Mouse (Mus musculus) heart, postnatal 4 days (tissue): ENCODE results near the gene Arl6ip5. TPM values are rescaled to one million over a fixed set of nuclear protein-coding genes. Genes with fewer than 3 reads are reported as not detected.

Source experiments
- DNase-seq: peaks from one replicate; pipeline ENCODE4 v3.0.0; 2021
- total RNA-seq, 2 experiments: library from RNA; stranded (reverse); gene quantifications; 2 replicates each; pipeline ENCODE4 v1.2.3; 2021

Arl6ip5 gene
- total RNA-seq, 2 experiments from 2014 or later, result 94.2 to 95.1 TPM

DNA sequence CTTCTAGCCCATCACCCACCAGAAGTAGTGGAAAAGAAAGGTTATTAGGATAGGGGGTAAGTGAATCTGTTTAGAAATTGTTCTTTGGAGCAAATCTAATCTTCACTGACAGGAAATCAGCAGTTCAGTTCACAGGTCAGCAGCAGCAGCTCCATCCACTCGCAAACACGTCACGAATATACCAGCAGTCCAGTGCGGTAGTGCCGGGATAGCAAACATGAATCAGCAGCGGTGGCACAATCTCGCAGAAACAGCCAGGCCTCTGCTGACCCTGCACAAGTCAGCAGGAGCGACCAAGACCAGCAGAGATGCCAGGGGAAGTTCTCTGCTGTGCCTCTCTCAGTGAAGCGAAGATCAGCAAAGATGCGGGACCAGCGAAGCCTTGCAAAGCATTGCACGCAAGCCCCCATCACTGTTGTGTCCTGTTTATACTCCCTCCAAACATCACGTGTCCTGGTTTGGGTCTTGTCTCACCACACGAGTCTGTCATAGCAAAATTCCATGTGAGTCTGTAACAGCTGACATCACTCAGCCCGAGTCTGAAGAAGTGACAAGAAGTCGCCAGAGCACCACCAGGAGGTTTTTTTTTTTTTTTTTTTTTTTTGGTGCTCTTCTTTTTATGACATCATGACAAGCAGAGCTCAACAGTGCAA, 62.7 kb downstream of the Arl6ip5 start:
- no peak for DNase-seq

DNA sequence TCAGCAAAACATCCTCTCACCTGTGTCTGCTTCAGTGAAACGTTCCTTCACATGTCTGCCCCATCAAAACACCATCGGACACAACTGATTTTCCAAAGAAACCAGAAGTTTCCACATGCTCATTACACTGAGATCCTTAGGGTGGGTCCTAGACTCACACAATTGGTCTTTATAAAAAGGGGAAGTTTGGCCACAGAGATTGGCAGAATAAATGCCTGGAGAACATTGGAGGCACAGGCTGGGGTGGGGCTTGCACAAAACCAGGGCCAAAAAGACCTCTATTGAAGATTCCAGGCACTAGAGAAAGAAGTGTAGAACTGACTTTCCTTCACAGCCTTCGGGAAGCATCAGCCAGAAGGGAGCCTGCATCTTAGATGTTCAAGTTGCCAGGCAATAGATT, 63.3 kb downstream of the Arl6ip5 start:
- no peak for DNase-seq

DNA sequence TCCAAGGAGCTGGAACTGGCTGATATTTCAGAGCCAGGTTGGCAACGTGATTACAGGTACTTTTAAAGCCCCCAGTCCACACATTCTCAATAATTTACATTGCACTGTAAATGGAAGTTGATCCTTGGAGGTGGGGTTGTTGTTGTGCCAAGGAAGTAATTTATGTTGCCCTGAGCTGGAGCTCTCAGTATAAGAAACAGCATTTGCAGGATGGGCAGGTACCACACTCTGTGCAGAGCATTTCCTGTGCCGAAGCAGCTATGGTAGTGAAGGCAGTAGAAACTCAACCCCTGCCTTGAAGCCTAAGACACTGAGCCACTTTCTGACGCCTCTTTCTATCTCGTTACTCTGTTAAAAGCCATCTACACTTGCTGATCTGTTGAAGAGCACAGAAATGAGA, 65.3 kb downstream of the Arl6ip5 start:
- DNase-seq, result no peak

DNA sequence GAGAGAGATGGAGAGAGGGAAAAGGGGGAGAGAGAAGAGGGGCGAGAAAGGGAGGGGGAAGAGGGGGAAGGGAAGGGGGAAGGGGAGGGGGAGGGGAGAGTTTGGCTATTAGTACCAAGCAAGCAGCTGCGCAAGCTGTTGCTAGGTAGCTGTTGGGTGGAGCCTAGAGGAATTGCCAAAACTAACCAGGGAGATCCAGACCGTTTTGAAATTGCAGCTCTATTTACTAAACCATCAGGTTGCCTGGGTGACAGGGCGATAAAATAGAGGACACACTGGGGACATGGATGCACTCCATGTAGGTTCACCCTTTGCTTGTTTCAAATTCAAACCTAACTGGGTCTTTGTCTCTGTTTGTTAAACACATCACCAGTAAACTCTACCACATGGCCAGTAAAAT, 65.9 kb downstream of the Arl6ip5 start:
- DNase-seq, result peak; percentile 47

DNA sequence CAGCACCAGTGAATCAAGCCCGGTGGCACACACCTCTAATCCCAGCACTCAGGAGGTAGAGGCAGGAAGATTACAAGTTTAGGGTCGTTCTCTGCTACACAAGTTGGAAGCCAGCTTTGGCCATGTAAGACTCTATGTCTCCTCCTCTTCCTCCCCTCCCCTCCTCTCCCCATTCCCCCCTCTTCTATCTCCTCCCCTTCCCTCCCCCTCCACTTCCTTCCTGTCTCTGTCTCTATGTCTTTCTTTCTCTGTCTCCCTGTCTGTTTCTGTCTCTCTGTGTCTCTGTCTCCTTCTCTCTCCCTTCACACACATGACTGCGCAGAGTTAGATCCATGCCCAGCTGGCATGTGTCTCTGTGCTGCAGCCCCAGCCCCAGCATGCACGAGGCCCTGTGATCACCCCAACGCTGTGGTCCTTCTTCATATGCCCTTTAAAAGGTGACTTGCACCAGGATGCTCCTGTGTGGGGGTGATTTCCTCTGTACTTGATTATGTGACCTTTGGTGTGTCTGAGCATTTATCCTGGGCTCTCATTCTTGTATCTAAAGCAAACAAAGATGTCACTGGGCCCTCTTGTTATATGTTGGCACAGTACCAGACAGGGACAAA, 66.5 kb downstream of the Arl6ip5 start:
- no peak for DNase-seq

DNA sequence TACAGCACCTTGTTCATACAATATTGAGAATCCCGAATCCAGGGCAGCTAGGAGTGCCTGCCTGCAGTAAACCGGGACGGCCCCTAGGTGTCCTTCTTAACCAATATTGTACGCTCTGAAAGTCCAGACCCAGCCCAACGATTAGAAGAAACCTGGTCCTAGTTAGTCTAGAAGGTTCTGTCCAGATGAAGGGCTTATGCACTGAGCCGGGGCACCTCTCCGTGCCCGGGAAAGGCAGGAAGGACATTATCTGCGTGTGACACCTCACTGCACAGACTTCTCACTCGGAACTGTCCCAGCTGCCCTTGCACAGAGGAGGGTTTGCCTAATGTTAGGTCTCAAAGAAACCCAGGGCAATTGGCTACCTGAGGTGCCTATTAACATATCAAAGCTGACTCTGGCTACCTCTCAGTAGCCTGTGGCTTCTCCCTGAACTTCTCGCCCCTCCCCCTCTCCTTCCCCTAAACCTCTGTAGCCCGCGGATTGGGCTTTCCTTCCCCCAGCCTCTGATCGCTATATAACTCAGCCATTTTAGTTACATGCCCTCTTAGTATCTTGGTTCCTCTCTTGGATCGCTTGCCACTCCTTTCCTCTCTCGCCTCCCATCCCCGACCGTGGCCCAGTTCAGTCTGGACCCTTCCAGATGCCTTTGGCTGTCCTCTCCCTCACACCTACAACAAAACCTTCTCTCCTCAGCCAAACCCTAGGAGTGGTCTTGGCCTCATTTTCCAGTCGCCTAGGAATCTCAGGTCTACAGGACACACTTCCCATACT, 67.7 kb downstream of the Arl6ip5 start:
- DNase-seq, result peak; percentile 86

DNA sequence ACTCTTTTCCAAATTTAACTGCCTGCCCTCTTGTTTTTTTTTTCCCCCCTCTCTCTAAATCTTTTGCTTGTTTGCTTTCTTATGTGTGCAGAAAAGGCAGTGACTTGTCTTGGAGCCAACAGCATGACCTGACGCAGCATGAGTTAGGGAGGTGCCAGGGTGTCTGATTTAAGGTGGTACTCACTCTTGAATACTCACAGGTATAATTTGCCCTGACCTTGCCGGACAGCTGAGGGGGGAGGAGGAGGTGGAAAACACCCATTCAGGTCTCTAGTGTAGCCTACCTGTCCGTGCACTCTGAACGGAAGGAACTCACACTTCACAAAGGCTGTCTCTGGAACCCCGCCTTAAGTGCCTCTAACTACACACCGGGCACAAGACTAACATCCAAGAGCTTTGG, 68.4 kb downstream of the Arl6ip5 start:
- peak; percentile 13 for DNase-seq

Other genes starting within 250 kb of the Arl6ip5 start
- not detected for gene Fam19a4, start 150.3 kb upstream of the Arl6ip5 start, total RNA-seq
- 10 to 100 TPM; 15.5 to 21.2 TPM for gene Eogt, start 61.5 kb upstream of the Arl6ip5 start, total RNA-seq
- gene Tmf1, start 31.6 kb upstream of the Arl6ip5 start, total RNA-seq, result 10 to 100 TPM; 34.1 to 35.3 TPM
- 10 to 100 TPM; 80.9 to 86.9 TPM for gene Uba3, start 5.0 kb upstream of the Arl6ip5 start, total RNA-seq
- gene Lmod3, start 42.1 kb downstream of the Arl6ip5 start, total RNA-seq, result 10 to 100 TPM; 47.8 to 48.0 TPM